Mouse (Mus musculus): ENCODE data around the gene Slco2a1.

DNA sequence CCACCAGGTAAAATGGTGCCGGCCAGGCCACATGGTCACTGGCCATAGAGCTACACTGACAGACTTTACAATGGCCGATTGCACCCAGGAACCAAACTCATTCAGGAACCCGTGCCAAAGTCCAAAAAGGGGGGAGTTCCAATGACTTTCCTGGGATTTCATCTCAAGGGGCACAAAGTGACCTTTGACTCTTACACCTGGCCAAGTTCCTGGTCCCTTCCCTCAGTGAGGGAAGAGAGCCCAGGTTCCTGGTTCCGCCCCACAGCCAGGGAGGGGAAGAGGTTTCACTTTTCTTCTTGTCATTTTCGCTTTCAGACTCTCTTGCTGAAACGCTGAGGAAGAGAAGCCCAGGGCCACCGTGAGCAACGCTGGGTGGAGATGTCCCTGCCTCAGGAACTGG, at the start of gene Slco2a1:
- no peak for TF ChIP-seq CTCF (IDR thresholded peaks at IDR 0.05; ENCODE audit: borderline replicate concordance, insufficient read depth, low read depth, low read length)
- no peak for TF ChIP-seq POLR2A (IDR thresholded peaks at IDR 0.05; ENCODE audit: borderline replicate concordance, insufficient read depth, low read length)

Data from cerebellum, adult 2 months (tissue).